Mouse (Mus musculus) midbrain, postnatal 0 days (tissue): ENCODE results near the gene Sp3. TPM values are rescaled to one million over a fixed set of nuclear protein-coding genes. Genes with fewer than 3 reads are reported as not detected.
"Not testable (repeated sequence)": the region's sequence is repeated elsewhere in the genome, so short reads cannot be mapped to it uniquely, and the experiment has no call there.

ENCODE experiments used
- ATAC-seq: fragments of 200-750 bp; cut with Nextera tagmentation; 2 replicates; pipeline ENCODE4 v1.8.0; 2017; ENCODE audit warnings: moderate number of reproducible peaks, mild to moderate bottlenecking, moderate TSS enrichment, moderate library complexity; ENCODE audit not compliant: low FRiP score
- DNase-seq: peaks from one replicate; pipeline ENCODE4 v3.0.0-alpha.2; 2015; ENCODE audit warnings: low spot score
- H3K27ac ChIP-seq: fragments of 300-500 bp; sonication (generic); 2 replicates; pipeline ENCODE4 v1.5.1; 2014; ENCODE audit warnings: low read depth, mild to moderate bottlenecking, low read length, mixed read lengths
- H3K27me3 ChIP-seq: fragments of 300-500 bp; sonication (generic); 2 replicates; pipeline ENCODE4 v1.6.1; 2014; ENCODE audit warnings: low read length, control low read depth, mixed read lengths; ENCODE audit not compliant: insufficient read depth
- H3K36me3 ChIP-seq: fragments of 300-500 bp; sonication (generic); 2 replicates; pipeline ENCODE4 v1.6.1; 2014; ENCODE audit warnings: low read length, control low read depth, mixed read lengths; ENCODE audit not compliant: insufficient read depth
- H3K4me1 ChIP-seq: fragments of 300-500 bp; sonication (generic); 2 replicates; pipeline ENCODE4 v1.6.1; 2014; ENCODE audit warnings: mild to moderate bottlenecking, control low read depth, antibody characterized with exemption, low read length, mixed read lengths; ENCODE audit not compliant: insufficient read depth
- H3K4me2 ChIP-seq: fragments of 300-500 bp; sonication (generic); 2 replicates; pipeline ENCODE4 v1.6.1; 2014; ENCODE audit warnings: low read depth, mild to moderate bottlenecking, low read length, mixed read lengths; ENCODE audit not compliant: poor library complexity, severe bottlenecking
- H3K4me3 ChIP-seq: fragments of 300-500 bp; sonication (generic); 2 replicates; pipeline ENCODE4 v1.5.1; 2014; ENCODE audit warnings: low read depth, mild to moderate bottlenecking, low read length, moderate library complexity
- H3K9ac ChIP-seq: fragments of 300-500 bp; sonication (generic); replicated peaks from 2 replicates; pipeline ENCODE4 v1.6.1; 2014; ENCODE audit warnings: mild to moderate bottlenecking, low read length, moderate library complexity, mixed read lengths; ENCODE audit not compliant: poor library complexity, severe bottlenecking
- H3K9me3 ChIP-seq: fragments of 300-500 bp; sonication (generic); 2 replicates; pipeline ENCODE4 v1.6.1; 2016; ENCODE audit warnings: low read length, control low read depth
- CTCF ChIP-seq: IDR thresholded peaks from 2 replicates; pipeline ENCODE4 v1.5.1; 2016; ENCODE audit warnings: antibody characterized with exemption, mild to moderate bottlenecking
- WGBS: fragments of 180-500 bp; shearing (Covaris S2); extraction: QIAGEN DNeasy Blood & Tissue Kit; methylation state at CpG from one replicate; pipeline ENCODE4 v1.1.7; 2014; 5-methylcytosine and 5-hydroxymethylcytosine counted together
- polyA plus RNA-seq: library from polyadenylated mRNA; unstranded; fragments of >200 nt; fragmentation: Nextera tagmentation; extraction: Ambion mirVana; gene quantifications from 2 replicates; pipeline ENCODE4 v1.2.1, GENCODE M21; 2015
- total RNA-seq: library from RNA; depleted of rRNA; stranded (reverse); fragments of >200 nt; gene quantifications from 2 replicates; pipeline ENCODE4 v1.2.3, GENCODE M21; 2014

The Sp3 gene
- total and polyA plus RNA-seq, 2 experiments from 2014 or later, result 23.4 to 73.3 TPM

GRCm38 (mm10) chr2:72996808-72997378, 16.6 kb upstream of the Sp3 start:
- no peaks in the 10 kb centered on the region for H3K36me3 ChIP-seq
- H3K9ac ChIP-seq, result no peak overlapping the region
- H3K27ac ChIP-seq, result no peak overlapping the region
- no peak overlapping the region for H3K4me3 ChIP-seq
- no peak overlapping the region for H3K4me2 ChIP-seq
- no peaks in the 10 kb centered on the region for H3K27me3 ChIP-seq
- ATAC-seq (no peak), DNase-seq (no peak)
- H3K4me1 ChIP-seq, result 0 out of 2 replicates have a peak, but pooled peaks cover 3% of the 10 kb centered on the region
- H3K9me3 ChIP-seq, result no peaks in the 10 kb centered on the region
- 65% methylated on average over 9 of the region's 9 CpGs for WGBS
- no peak for TF ChIP-seq CTCF

GRCm38 (mm10) chr2:72995346-72996097, 15.3 kb upstream of the Sp3 start:
- 30% methylated on average over 9 of the region's 9 CpGs for WGBS
- H3K9ac ChIP-seq, result no peak overlapping the region
- H3K4me2 ChIP-seq, result no peak overlapping the region

GRCm38 (mm10) chr2:72994165-72994564, 13.9 kb upstream of the Sp3 start:
- Histone ChIP-seq H3K36me3 (no peaks in the 10 kb centered on the region), H3K4me3 (no peak overlapping the region), H3K27me3 (no peaks in the 10 kb centered on the region), H3K9ac (no peak overlapping the region), H3K9me3 (no peaks in the 10 kb centered on the region), H3K27ac (no peak overlapping the region), H3K4me2 (no peak overlapping the region), H3K4me1 (0 out of 2 replicates have a peak, but pooled peaks cover 3% of the 10 kb centered on the region)
- DNase-seq (no peak), ATAC-seq (no peak)
- no peak for TF ChIP-seq CTCF
- 73% methylated on average over 2 of the region's 2 CpGs for WGBS

More at GRCm38 (mm10) chr2:72995346-72996097, 15.3 kb upstream of the Sp3 start:
- no peaks in the 10 kb centered on the region for H3K27me3 ChIP-seq
- H3K9me3 ChIP-seq, result no peaks in the 10 kb centered on the region
- no peak for TF ChIP-seq CTCF
- ATAC-seq, result no peak
- peak overlapping the region; percentile 57; the same call in 1 of the 2 replicates for H3K27ac ChIP-seq
- no peak overlapping the region for H3K4me3 ChIP-seq
- H3K4me1 ChIP-seq, result 0 out of 2 replicates have a peak, but pooled peaks cover 3% of the 10 kb centered on the region
- peak; percentile 92 for DNase-seq
- no peaks in the 10 kb centered on the region for H3K36me3 ChIP-seq

- DNase-seq, result no peak
- Histone ChIP-seq H3K4me1 (0 out of 2 replicates have a peak, but pooled peaks cover 3% of the 10 kb centered on the region), H3K4me3 (no peak overlapping the region), H3K27ac (no peak overlapping the region), H3K9me3 (no peaks in the 10 kb centered on the region), H3K4me2 (no peak overlapping the region), H3K36me3 (no peaks in the 10 kb centered on the region), H3K27me3 (no peaks in the 10 kb centered on the region), H3K9ac (no peak overlapping the region)
- 94% methylated on average over 17 of the region's 17 CpGs for WGBS
- TF ChIP-seq CTCF, result no peak
- no peak for ATAC-seq
Observed at GRCm38 (mm10) chr2:72992497-72992896, 12.3 kb upstream of the Sp3 start.

GRCm38 (mm10) chr2:72988945-72989344, 8.7 kb upstream of the Sp3 start:
- not testable (repeated sequence) for H3K9me3 ChIP-seq, H3K27me3 ChIP-seq, H3K9ac ChIP-seq, H3K27ac ChIP-seq, H3K4me1 ChIP-seq, DNase-seq, ATAC-seq, H3K4me3 ChIP-seq, H3K4me2 ChIP-seq, H3K36me3 ChIP-seq
- 92% methylated on average over 9 of the region's 9 CpGs for WGBS

- no peak for DNase-seq
- H3K9me3 ChIP-seq, result no peaks in the 10 kb centered on the region
- H3K9ac ChIP-seq, result no peak within 1 kb of the TSS
- ATAC-seq, result no peak
- no peaks in the 10 kb centered on the region for H3K36me3 ChIP-seq
- WGBS, result 90% methylated on average over 5 of the region's 5 CpGs
- no peak within 1 kb of the TSS for H3K4me3 ChIP-seq
- TF ChIP-seq CTCF, result no peak
- no peak within 1 kb of the TSS for H3K27ac ChIP-seq
- H3K4me2 ChIP-seq, result no peak within 1 kb of the TSS
- no peaks in the 10 kb centered on the region for H3K4me1 ChIP-seq
- H3K27me3 ChIP-seq, result no peaks in the 10 kb centered on the region
Observed at GRCm38 (mm10) chr2:72986616-72987015, 6.4 kb upstream of the Sp3 start, which contains the start of gene Gm11084. Gene Gm11084 (minus strand): TSS chr2:72986716.
